Mouse (Mus musculus) NIH3T3 (cell line): ENCODE measurements around the gene Prph.
"Not testable (repeated sequence)": the region's sequence is repeated elsewhere in the genome, so short reads cannot be mapped to it uniquely, and the experiment has no call there.

Experiments
- DNase-seq: peaks from one replicate; pipeline ENCODE4 v3.0.0-alpha.2; 2012; ENCODE audit warnings: low read depth

Prph gene

GRCm38 (mm10) chr15:99033498-99034270, 21.3 kb upstream of the Prph start:
- DNase-seq, result peak; percentile 71

- DNase-seq, result no peak
Measured at GRCm38 (mm10) chr15:99035431-99035830, 19.5 kb upstream of the Prph start.

- DNase-seq, result no peak
Measured at GRCm38 (mm10) chr15:99036249-99036905, 18.6 kb upstream of the Prph start.

GRCm38 (mm10) chr15:99038025-99038424, 16.9 kb upstream of the Prph start:
- no peak for DNase-seq

- DNase-seq, result no peak
Measured at GRCm38 (mm10) chr15:99038797-99039196, 16.2 kb upstream of the Prph start.

GRCm38 (mm10) chr15:99039306-99039705, 15.7 kb upstream of the Prph start:
- no peak for DNase-seq

- DNase-seq, result no peak
Measured at GRCm38 (mm10) chr15:99039996-99040919, 14.7 kb upstream of the Prph start.

- DNase-seq, result no peak
Measured at GRCm38 (mm10) chr15:99040920-99041856, 13.8 kb upstream of the Prph start.

GRCm38 (mm10) chr15:99042334-99042733, 12.6 kb upstream of the Prph start:
- no peak for DNase-seq

- DNase-seq, result peak; percentile 28
Measured at GRCm38 (mm10) chr15:99044854-99045253, 10.1 kb upstream of the Prph start.

GRCm38 (mm10) chr15:99045734-99046133, 9.2 kb upstream of the Prph start:
- not testable (repeated sequence) for DNase-seq

GRCm38 (mm10) chr15:99049473-99050253, 5.3 kb upstream of the Prph start:
- peak; percentile 82 for DNase-seq

GRCm38 (mm10) chr15:99053373-99053772, 1.6 kb upstream of the Prph start:
- DNase-seq, result peak; percentile 66

- DNase-seq, result no peak
Measured at GRCm38 (mm10) chr15:99055511-99055961, 562 bp downstream of the Prph start.

- DNase-seq, result peak; percentile 38
Measured at GRCm38 (mm10) chr15:99056332-99056731, 1.4 kb downstream of the Prph start.

GRCm38 (mm10) chr15:99065557-99066165, 10.7 kb downstream of the Prph start:
- DNase-seq, result no peak

- DNase-seq, result no peak
Measured at GRCm38 (mm10) chr15:99071988-99072387, 17.0 kb downstream of the Prph start.

- no peak for DNase-seq
Measured at GRCm38 (mm10) chr15:99074019-99074599, 19.1 kb downstream of the Prph start, which contains the start of gene Troap. Gene Troap (plus strand): TSS chr15:99074575.

GRCm38 (mm10) chr15:99074600-99075333, 19.8 kb downstream of the Prph start:
- peak; percentile 99 for DNase-seq
